Mouse (Mus musculus) C2C12 (cell line): Measurements from ENCODE around the gene Kbtbd7. TPM values are rescaled to one million over a fixed set of nuclear protein-coding genes. Genes with fewer than 3 reads are reported as not detected.

Experiments used
- H3K27me3 ChIP-seq: one replicate; pipeline ENCODE4 v1.6.1; 2011; ENCODE audit not compliant: control insufficient read depth, insufficient read depth, insufficient read length
- H3K36me3 ChIP-seq: one replicate; pipeline ENCODE4 v1.6.1; 2011; ENCODE audit not compliant: control insufficient read depth, insufficient read depth
- H3K4me3 ChIP-seq: one replicate; pipeline ENCODE4 v1.5.1; 2011; ENCODE audit warnings: mild to moderate bottlenecking, control low read depth; ENCODE audit not compliant: poor library complexity, insufficient read depth, severe bottlenecking
- H3K79me2 ChIP-seq: one replicate; pipeline ENCODE4 v1.6.1; 2011; ENCODE audit not compliant: control insufficient read depth, insufficient read depth
- H3K79me3 ChIP-seq: one replicate; pipeline ENCODE4 v1.6.1; 2011; ENCODE audit warnings: low read depth, control low read depth
- H3ac ChIP-seq: one replicate; pipeline ENCODE3; 2011; ENCODE audit warnings: low read depth; ENCODE audit not compliant: control insufficient read depth, insufficient read length
- CEBPB ChIP-seq: IDR thresholded peaks from one replicate; pipeline ENCODE4 v1.6.1; 2011; ENCODE audit warnings: low read depth, mild to moderate bottlenecking, control low read depth, moderate library complexity
- CTCF ChIP-seq: IDR thresholded peaks from one replicate; pipeline ENCODE4 v1.5.1; 2011; ENCODE audit not compliant: control insufficient read depth, insufficient read depth, insufficient read length
- FOSL1 ChIP-seq: IDR thresholded peaks from one replicate; pipeline ENCODE4 v1.8.0; 2011; ENCODE audit warnings: mild to moderate bottlenecking, low read length; ENCODE audit not compliant: poor library complexity, insufficient read depth, severe bottlenecking
- MAX ChIP-seq: IDR thresholded peaks from one replicate; pipeline ENCODE4 v1.6.1; 2011; ENCODE audit warnings: mild to moderate bottlenecking, control low read depth
- MYOD1 ChIP-seq: IDR thresholded peaks from one replicate; pipeline ENCODE4 v1.6.1; 2011; ENCODE audit warnings: low read depth; ENCODE audit not compliant: control insufficient read depth, insufficient read length
- MYOG ChIP-seq: IDR thresholded peaks from one replicate; pipeline ENCODE4 v1.6.1; 2011; ENCODE audit not compliant: control insufficient read depth, insufficient read length; ENCODE audit errors: extremely low read depth
- USF1 ChIP-seq: IDR thresholded peaks from one replicate; pipeline ENCODE4 v1.6.1; 2011; ENCODE audit warnings: low read depth, mild to moderate bottlenecking, control low read depth, moderate library complexity
- polyA plus RNA-seq: library from polyadenylated mRNA; unstranded; fragments of >200 nt; fragmentation: generic; extraction: Trizol; gene quantifications from one replicate; pipeline ENCODE4 v1.2.1, GENCODE M21; 2012; ENCODE audit warnings: missing spikeins

Kbtbd7 gene
- polyA plus RNA-seq, 1 experiment: 0.78 TPM

DNA sequence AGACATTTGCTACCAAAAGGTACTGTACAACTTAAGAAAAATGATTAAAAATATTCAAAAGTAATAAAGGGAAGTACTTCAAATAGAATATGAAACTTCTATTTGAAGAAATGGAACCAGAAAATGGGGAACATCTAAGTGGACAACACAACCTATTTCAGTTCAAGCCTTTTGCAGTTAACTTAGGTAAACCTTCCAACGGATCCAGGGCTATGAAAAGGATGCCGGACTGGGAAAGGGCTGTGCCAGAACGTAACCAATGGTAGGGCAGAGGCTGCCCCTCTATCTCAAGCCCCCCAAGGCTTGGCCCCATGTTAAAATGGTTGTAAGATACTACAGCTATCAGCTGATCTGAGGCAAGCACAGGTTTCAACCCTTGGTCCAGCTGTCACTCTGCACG, 34.7 kb downstream of the Kbtbd7 start:
- TF ChIP-seq MYOD1 (no peak), MYOG (no peak)
- H3K79me2 ChIP-seq: no peaks in the 10 kb centered on the region
- H3ac ChIP-seq: no peak overlapping the region
- H3K27me3 ChIP-seq: no peaks in the 10 kb centered on the region
- no peaks in the 10 kb centered on the region for H3K79me3 ChIP-seq
- H3K4me3 ChIP-seq: no peak overlapping the region
- peaks cover 44% of the 10 kb centered on the region for H3K36me3 ChIP-seq

DNA sequence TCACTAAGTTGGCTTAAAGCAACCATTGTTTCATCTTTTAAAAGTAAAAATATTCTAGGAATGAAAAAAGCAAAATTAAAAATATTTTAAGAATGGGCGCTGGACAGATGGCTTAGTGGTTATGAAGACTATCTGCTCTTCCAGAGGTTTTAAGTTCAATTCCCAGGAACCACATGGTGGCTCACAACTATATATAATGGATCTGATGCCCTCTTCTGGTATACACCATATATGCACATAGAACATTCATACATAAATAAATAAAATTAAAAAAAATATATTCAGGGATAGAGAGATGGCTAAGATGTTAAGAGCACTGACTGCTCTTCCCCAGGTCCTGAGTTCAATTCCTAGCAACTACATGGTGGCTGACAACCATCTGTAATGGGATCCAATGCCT, 39.3 kb downstream of the Kbtbd7 start:
- peaks cover 86% of the 10 kb centered on the region for H3K36me3 ChIP-seq

DNA sequence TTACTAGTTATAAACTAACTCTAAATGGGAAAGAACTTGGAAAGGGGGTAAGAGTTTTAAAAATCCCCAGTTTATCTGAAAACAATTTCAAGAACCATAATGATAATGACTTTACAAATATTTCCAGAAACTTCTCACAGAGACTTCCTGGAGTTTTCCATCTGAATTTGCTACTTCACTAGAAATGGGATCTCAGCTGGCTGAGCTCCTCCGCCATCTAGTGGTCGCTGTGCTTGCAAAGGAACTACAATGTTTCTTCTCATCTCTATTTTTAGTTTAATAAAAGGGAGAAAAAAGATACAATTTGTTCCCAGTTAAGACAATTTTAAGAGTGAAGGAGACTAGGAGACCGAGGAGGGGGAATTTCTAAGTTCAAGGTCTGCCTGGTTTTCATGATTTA, 41.3 kb downstream of the Kbtbd7 start:
- Histone ChIP-seq H3ac (no peak overlapping the region), H3K79me3 (no peaks in the 10 kb centered on the region), H3K36me3 (peaks cover 93% of the 10 kb centered on the region), H3K4me3 (no peak overlapping the region), H3K27me3 (no peaks in the 10 kb centered on the region), H3K79me2 (no peaks in the 10 kb centered on the region)
- no peak for TF ChIP-seq CTCF
- no peak for TF ChIP-seq MYOG
- no peak for TF ChIP-seq CEBPB
- TF ChIP-seq FOSL1: no peak
- no peak for TF ChIP-seq MAX
- TF ChIP-seq USF1: no peak
- TF ChIP-seq MYOD1: no peak

More for the DNA sequence above, 39.3 kb downstream of the Kbtbd7 start:
- TF ChIP-seq MAX: no peak
- TF ChIP-seq MYOG: no peak
- no peak for TF ChIP-seq CEBPB
- TF ChIP-seq MYOD1: no peak
- no peak for TF ChIP-seq FOSL1
- TF ChIP-seq CTCF: no peak
- TF ChIP-seq USF1: no peak
- H3ac ChIP-seq: no peak overlapping the region
- no peak overlapping the region for H3K4me3 ChIP-seq
- no peaks in the 10 kb centered on the region for H3K79me3 ChIP-seq
- H3K27me3 ChIP-seq: no peaks in the 10 kb centered on the region
- H3K79me2 ChIP-seq: no peaks in the 10 kb centered on the region

DNA sequence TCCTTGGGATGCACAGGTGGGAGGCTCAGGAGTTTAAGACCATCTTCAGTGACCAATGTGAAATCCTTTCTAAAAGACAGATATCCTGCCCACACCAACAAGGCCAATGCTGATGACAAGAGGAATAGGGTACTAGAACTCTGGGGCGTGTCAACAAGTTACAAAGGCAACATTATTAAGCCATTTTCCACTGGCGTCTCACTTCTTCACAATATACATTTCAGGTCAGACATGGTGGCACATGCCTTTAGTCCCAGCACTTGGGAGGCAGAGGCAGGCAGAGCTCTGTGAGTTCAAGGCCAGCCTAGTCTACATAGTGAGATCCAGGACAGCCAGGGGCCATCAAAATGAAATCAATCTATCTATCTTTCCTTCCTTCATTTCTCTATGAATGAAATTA, 47.1 kb downstream of the Kbtbd7 start:
- H3K36me3 ChIP-seq: peaks cover 72% of the 10 kb centered on the region
- H3K27me3 ChIP-seq: no peaks in the 10 kb centered on the region
- H3ac ChIP-seq: no peak overlapping the region
- peaks cover 19% of the 10 kb centered on the region for H3K79me2 ChIP-seq
- H3K4me3 ChIP-seq: no peak overlapping the region
- no peak for TF ChIP-seq MAX
- no peak for TF ChIP-seq USF1
- no peak for TF ChIP-seq FOSL1
- TF ChIP-seq CTCF: no peak
- TF ChIP-seq MYOD1: no peak
- TF ChIP-seq CEBPB: no peak
- no peak for TF ChIP-seq MYOG
- peaks cover 12% of the 10 kb centered on the region for H3K79me3 ChIP-seq

Other genes starting within 250 kb of the Kbtbd7 start
- not detected for gene Zfp957, start 179.1 kb upstream of the Kbtbd7 start, polyA plus RNA-seq
- gene Rgcc, start 124.9 kb upstream of the Kbtbd7 start, polyA plus RNA-seq: 1.5 TPM
- gene Naa16, start 35.7 kb upstream of the Kbtbd7 start, polyA plus RNA-seq: 8.6 TPM
- gene Mtrf1, start 28.7 kb upstream of the Kbtbd7 start, polyA plus RNA-seq: 2.7 TPM
- gene Kbtbd6, start 25.3 kb downstream of the Kbtbd7 start, polyA plus RNA-seq: 0.25 TPM
- gene Elf1, start 54.7 kb downstream of the Kbtbd7 start, polyA plus RNA-seq: 3.4 TPM
- 9.8 TPM for gene Wbp4, start 55.0 kb downstream of the Kbtbd7 start, polyA plus RNA-seq
- gene Sugt1, start 161.2 kb downstream of the Kbtbd7 start, polyA plus RNA-seq: 68.8 TPM
- not detected for gene Cnmd, start 235.7 kb downstream of the Kbtbd7 start, polyA plus RNA-seq